Mouse (Mus musculus) cerebellum, adult (tissue): Measurements from ENCODE around the gene Ahnak.

Source experiments
- ATAC-seq: cut with Nextera tagmentation; 2 replicates; pipeline ENCODE4 v1.9.2; 2017; ENCODE audit warnings: mild to moderate bottlenecking, moderate library complexity, mixed read lengths; ENCODE audit not compliant: insufficient number of reproducible peaks, low FRiP score, low TSS enrichment

Ahnak gene

DNA sequence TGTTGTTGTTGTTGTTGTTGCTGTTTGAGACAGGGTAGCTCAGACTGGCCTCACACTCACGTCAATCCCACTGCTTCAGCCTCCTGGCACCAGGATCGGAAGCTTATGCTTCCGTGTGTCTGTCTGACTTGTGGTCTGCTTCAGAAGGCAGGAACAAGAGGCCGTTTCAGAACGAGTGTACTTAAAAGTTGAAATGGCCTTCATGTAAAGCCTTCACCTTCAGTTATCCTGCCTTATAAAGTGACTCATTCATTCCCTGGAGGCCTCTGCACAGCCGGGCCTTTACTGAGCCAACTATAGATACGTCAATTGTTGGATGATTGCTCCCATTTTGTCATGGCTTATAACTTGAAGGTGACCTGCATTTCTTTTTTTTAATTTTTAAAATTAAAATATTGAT is 70.3 kb downstream of the Ahnak start:
- no peak for ATAC-seq

DNA sequence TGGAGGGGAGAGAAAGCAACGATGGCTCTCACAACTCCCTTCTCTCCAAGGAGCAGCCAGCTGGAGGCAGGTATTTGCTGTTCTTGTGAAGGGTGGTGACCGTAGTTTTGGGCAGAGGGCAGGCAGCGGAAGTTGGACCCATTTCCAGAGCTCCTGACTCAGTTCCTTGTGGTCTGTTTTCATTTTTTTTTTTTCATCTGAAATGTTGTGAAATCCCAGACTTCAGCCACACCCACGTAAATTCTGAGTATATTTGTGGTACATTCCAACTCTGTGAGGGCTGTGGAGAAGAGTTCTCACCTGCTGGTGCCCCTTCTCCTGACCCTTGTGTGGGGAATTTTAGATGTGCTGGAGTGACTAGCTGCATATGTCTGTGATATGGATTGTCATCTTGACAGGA is 71.0 kb downstream of the Ahnak start:
- no peak for ATAC-seq

DNA sequence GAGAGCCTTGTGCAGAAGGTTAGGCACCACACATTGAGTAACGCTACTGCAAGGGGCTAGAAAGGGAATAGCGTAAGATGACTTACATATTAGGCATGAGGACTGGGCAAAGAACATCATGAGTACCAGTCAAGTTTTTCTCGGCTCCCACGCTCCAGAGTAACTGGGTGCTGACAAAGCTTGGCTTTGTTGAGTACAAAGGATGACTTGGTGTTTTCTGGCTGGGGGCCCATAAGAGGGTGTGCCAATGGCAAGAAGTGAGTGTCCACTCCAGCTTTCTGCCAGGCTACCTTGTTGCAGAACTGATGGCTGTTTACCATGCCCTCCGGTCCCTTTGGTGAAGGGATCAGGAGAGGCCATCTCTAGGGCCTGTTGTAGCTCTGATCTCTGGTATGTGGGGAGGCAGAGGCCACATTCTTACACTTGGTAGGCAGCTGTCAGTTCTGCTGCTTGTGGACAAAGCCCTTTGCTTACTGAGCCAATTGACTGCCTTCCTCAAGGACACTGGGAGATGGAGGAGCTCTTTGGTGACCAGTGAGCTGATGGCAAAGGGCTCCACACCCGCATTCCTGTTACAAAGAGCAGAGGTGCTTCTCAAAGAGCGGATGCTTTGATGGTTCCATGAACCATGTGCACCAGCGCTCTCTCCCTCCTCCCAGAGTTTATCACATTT is 72.3 kb downstream of the Ahnak start:
- ATAC-seq, result no peak

DNA sequence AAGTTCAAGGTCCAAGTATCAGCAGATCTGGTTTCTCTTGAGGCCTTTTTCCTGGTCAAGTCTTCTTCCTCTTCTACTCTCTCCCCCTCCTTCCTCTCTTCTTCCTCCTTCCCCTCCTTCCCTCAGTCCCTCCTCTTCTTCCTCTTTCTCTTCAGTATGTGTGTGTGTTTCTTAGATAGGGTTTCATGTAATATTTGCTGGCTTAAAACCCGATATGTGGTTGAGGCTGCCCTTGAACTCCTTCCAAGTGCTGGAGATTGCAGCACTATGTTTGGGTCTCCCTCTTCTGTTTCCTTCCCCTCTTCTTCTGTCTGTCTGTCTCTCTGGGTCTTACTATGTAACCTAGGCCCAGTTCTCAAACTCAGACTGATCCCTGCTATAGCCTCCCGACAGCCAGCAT is 73.7 kb downstream of the Ahnak start:
- ATAC-seq, result no peak

DNA sequence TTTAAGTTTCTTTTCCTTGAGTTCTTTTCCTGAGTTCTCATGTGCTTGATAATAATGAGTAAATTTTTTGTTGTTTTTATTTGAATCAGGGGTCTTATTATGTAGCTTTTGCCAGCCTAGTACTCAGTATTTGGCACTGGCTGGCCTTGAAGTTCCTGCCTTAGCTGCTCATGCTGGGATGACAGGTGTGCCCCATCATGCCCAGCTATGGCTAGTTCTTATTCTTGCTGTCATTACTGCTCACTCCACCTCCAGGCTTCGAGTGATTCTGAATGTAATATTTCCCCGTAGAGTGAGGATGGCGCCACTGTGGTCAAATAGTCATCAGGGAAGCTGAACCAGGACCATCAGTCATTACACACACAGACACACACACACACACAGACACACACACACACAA is 74.7 kb downstream of the Ahnak start:
- no peak for ATAC-seq

DNA sequence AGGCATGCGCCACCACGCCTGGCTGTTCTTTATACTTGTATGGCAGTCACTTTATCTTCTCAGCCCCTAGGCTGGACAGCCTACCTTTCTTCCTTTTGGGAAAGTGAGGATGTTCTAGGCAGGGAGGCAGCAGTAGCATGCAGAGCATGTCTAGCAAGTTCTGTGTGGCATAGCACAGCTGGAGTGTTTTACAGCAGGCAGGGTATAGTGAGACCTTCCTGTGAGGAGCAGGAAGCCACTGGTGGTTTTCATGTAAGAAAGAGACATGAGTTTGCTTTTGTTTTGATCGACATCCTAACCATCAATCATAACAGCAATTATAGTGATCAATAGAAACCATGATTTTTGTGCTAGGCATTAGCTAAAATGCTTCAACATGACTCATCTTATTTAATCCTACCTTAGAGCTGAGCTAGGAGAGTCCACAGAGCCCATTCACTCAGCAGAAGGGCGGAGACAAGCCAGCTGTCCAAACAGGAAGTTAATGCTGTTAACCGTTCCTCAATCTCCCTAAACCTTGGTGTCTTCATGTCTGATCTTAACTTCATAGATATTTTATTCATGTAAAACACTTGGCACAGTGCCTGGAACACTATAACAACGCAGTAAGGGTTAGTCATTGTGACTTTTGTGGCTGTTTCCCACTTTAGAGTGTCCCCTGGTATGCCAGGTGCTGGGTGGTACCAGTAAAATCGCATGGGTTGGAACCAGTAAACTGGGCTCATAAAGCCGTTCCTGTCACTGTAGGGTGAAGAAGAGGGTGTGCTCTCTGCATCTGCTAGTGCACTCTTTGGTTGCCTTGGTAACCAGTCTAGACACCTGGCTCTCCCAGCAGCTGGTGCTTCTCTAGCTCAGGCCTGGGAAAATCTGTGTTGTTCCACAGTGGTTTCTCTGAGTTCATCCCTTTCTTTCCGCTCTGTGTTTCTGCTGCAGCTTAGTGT is 76.8 kb downstream of the Ahnak start:
- ATAC-seq, result no peak

DNA sequence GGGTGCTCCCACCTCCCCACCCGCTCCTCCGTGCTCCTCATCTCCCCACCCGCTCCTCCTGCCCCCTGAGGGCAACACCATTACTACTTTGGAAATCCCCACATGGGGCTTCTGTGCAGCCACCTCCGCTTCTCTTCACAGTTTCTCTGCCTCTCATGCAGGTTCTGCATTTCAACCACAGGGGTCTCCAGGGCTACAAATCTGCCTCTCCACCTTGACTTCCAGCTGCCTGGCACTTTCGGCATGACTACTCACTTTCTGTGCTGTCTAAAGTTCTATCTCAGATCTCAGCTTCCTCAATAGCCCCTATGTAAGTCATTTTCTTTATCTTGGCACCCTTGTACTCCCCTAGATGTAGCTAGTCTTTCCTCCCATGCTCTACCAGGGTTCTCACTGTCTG is 78.2 kb downstream of the Ahnak start:
- no peak for ATAC-seq

DNA sequence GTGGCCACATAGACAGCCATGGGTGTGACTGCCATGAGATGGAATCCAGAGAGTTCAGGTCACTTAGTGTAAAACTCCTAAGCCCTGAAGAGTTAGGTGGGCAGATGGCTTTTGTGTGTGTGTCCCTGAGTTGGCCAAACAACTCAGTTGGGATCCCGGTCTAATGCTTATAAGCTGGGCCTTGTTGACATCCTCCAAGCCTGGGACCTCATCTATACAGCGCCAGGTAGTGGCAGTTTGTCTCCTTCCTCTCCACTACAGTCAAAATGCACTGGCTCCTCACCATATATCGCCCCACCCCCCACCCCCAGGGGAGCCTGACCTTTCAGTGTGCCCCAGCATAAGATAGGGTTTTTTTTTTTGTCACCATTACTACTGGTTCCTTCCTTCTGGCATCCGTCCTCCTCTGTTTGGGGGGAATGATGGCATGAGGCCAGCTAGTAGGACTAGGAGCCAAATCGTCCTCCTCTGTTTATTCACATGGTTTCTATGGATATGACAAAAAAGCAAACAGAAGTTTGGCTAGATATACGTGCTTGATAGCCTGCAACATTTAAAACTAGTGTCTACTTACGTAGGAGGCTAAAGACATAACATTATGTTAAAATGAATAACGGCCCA is 80.7 kb downstream of the Ahnak start:
- ATAC-seq, result no peak

DNA sequence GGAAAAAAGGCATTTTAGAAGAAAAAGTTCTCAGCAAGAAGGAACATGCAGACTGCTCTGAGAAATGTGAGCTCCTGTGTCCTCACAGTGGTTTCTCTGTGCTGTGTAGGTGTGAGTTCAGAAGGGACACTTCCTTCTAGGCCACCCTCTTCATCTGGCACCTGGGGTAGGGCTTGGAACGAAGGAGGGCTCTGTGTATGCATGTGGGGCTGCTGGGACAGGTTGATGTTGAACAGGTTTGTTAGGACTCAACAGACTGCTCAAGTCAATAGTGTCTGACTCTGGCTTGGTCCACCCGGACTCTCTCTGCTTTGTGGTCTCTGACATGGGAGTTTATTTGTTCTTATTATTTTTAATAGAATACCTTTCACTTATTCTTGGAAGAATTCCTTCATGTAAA is 81.2 kb downstream of the Ahnak start:
- no peak for ATAC-seq

DNA sequence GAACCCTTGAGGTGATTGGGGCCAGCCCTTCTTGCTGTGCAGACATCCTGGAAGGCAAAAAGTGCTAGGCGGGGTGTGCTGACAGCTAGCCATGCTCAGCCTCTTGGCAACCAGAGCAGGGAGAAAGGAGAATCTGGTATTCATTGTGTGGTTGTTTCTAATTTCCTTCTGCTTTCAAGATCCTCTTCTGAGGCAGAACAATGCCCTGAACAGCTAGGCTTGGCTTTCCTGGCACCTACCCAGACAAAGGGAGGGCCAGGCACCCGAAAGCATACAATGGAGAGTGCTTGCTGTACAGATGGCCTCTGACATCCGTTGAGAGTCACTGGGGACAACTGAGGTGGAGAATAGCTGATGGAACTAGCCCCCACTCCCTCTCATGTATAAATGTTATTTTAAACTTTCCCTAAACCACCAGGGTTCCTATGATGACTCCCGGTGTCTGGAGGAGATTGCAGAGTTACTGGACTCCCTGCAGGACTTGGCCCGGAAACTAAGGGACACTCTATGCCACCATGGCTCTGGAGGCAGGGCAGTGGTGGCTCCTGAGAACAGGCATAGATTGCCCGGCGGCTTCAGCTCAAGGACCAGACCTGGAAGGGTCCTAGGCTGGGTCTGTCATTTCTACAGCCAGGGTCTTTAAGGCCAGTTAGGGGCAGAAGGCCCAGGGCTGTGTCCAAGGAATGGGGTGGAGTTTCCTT is 82.5 kb downstream of the Ahnak start:
- no peak for ATAC-seq

DNA sequence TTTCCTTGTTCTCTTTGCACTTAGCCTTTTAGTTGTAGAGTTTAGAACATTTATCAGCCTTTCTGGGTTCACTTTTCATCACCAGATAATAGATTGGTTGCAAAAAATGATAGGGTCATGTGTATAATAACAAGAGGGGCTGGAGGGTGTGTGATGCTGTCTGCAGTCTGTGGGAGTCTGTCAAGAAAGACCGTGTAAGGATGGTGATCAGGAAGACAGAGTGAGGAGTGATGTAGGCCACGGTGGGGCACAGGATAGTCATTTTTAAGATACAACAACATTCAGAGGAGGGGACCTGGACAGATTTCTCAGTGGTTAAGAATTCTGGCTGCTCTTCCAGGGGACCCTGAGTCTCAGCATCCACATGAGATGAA is 83.1 kb downstream of the Ahnak start:
- ATAC-seq, result no peak

DNA sequence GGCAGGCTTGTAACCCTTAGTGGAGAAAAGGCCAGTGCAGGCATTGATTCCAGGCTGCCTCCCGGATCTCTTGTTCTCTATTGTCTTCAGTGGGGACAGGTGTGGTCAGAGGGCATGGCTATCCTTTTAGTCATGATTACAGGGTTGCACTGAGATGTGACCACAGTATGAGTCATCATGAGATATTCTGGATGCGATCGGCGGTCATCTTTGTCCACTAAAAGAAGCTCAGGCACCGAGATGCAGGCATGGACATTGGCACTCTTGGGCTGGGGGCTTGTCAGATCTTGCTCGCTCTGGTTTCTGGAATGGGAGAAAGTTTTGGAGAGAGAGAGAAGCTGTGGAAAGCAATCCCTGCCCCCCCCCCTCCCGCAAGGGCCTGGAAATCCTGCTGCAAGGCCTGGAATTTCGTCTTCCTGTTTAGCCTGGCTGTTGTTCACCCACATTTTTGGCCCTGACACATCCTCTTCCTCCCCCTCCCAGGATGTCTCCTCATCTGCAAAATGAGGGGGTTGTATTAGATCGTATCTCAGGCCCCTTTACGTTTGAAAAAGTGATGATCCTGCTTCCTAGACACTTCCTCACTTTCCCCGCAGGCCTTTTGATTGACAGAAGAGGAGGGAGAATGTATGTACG is 84.8 kb downstream of the Ahnak start:
- ATAC-seq, result no peak

DNA sequence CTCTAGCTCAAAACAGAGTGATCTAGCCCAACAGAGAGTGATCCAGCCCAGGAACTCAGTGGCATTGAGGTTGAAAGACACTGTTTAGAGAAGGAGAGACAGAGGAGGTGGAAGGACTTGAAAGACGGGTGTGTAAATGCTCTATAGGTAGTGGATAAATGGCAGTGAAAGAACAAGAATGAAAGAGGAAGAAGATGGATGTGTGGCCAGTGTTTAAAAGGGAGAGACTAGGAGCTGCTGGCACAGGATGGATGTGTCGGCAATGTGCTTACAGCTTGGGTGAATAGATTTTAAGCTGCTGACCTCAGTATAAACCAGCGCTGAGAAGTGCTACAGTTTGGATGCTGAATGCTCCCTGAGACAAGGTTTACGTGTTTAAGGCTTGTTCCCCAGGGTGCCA is 85.3 kb downstream of the Ahnak start:
- ATAC-seq, result no peak

DNA sequence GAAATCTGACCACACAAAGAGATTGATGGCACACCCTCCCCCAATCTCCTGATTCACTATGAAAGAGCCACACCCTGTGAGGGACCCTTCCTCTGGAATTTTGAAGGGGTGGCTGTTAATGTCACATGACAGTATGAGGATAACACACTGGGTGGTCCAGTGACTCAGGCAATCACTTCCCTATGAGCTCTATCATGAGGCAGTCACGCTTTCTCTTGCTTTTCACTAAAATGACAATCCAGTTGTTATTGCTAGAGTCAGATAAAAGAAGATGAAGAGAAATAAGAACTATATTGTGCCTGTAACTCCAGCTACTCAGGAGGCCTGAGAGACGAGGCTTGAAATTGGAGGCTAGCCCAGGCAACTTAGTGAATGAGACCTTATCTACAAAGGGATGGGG is 86.5 kb downstream of the Ahnak start:
- ATAC-seq, result no peak

DNA sequence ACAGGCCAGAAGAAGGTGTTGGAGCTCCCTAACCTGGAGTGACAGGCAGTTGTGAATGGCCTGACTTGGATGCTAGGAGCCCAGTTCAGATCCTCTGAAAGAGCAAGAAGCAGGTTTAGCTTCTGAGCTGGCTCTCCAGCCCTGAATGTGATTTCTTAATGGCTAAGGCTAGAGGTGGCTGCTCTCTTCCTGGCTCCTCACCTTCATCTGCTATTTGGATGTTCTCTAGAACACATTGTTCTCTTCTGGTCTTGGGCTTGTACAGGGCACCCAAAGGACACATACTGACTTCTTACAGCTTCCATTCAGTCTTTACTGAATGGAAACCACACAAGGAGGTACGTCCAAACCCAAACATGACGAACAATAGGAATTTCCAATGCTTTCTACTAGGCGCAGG is 87.0 kb downstream of the Ahnak start:
- no peak for ATAC-seq

DNA sequence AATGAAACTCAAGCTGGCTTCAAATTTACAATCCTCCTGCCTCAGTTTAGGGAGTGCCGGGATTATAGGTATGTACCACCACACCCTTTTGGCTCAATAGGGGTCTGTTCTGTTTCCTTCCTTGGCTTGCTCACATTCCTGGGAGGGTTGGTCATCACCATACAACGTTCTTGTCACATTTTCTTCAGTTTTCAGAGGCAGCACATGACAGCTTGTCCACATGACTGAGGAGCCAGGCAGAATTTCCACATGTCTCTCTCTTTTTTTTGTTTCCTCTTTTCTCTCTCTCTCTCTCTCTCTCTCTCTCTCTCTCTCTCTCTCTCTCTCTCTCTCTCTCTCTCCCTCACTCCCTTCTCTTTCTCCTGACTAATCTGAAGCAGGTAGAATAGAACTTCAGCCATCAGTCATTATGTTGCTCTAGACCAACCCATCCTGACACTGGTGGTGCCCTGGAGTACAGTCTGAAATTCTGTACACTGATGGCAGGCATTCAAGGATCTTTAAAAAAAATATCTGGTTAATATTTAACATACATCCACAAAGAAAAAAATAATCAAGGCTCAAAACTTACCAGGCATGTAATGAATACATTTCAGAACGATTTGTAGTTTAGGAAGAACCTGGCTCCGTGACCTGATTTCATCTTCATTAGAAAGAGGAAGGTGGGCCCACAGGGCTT is 88.0 kb downstream of the Ahnak start:
- no peak for ATAC-seq

DNA sequence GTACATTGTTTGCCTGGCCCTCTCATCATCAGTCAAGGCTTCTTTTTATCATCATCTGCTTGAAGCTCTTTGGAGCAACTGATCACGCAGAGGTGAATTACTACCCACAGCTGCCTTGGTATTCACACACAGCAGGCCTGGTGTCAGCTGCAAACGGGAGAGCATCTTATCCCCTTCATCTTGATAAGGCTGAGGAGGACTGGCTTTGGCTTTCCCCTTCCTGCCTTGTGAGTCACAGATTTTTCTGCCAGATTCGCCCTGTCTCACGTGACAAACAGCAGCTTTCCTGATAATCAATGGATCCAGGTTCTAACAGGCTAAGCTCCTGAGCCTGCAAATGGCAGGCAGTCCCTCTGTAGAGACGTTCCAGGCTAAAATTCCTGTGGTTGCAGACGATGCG is 90.8 kb downstream of the Ahnak start:
- ATAC-seq, result no peak

DNA sequence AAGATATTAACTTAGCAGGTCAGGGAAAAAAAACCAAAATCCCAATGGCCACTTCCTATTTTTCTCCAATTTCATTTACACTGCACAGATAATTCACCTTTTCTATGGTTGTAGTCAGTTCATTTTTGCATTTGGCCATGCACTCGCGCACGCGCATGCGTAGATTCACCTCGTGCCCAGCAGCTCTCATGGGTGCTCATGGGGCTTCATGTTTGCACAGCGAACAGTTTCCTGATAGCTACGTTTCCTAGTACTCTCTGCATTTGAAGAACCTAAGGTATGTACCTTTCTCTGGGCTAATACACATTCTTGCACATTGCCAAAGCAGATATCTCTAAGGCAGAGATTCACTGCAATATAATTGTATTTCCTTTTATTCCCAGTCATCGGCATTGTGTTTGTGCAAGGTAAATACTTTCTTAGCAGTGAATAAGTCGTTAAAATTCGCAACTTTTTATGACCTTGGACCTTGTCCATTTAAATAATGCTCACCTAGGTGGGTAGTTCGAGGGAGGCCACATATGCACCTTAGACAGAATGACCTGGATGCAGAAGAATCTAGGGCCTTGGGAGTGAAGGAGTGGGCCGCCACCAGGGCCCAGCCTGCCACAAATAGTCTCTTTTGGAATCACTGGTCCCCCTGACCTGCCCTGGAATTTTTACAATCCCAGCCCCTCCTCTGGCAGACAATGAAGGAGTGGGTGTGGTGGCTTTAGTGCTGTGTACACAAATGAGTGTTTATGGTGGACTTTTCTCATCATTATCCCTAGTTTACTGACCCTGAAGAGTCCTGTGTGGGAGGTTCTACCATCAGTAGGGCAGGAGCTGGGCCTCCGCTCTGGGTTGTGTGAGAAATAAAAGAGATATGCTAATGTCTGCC is 92.5 kb downstream of the Ahnak start:
- no peak for ATAC-seq
